Mouse (Mus musculus) A20 (cell line): ENCODE data around the gene Fzd10.

Source experiments
- DNase-seq: peaks from one replicate; pipeline ENCODE4 v3.0.0-alpha.2; 2011; ENCODE audit warnings: low read depth, low spot score

Fzd10 gene

GRCm38 (mm10) chr5:128601036-128602019 is 684 bp downstream of the Fzd10 start:
- no peak for DNase-seq

GRCm38 (mm10) chr5:128603693-128604092 is 3.0 kb downstream of the Fzd10 start:
- DNase-seq: no peak

GRCm38 (mm10) chr5:128606596-128606995 is 6.0 kb downstream of the Fzd10 start:
- DNase-seq: no peak

GRCm38 (mm10) chr5:128609091-128609490 is 8.4 kb downstream of the Fzd10 start:
- no peak for DNase-seq

- no peak for DNase-seq
Observed at GRCm38 (mm10) chr5:128617621-128618020, 17.0 kb downstream of the Fzd10 start.

- no peak for DNase-seq
Observed at GRCm38 (mm10) chr5:128619987-128620386, 19.3 kb downstream of the Fzd10 start.

- DNase-seq: no peak
Observed at GRCm38 (mm10) chr5:128620408-128620807, 19.8 kb downstream of the Fzd10 start.

- DNase-seq: no peak
Observed at GRCm38 (mm10) chr5:128627763-128628162, 27.1 kb downstream of the Fzd10 start.

- DNase-seq: no peak
Observed at GRCm38 (mm10) chr5:128636648-128637047, 36.0 kb downstream of the Fzd10 start.

- no peak for DNase-seq
Observed at GRCm38 (mm10) chr5:128637071-128638015, 36.7 kb downstream of the Fzd10 start.

GRCm38 (mm10) chr5:128638716-128639115 is 38.1 kb downstream of the Fzd10 start:
- DNase-seq: no peak

- DNase-seq: no peak
Observed at GRCm38 (mm10) chr5:128643065-128643464, 42.4 kb downstream of the Fzd10 start.

GRCm38 (mm10) chr5:128645720-128646119 is 45.1 kb downstream of the Fzd10 start:
- no peak for DNase-seq

GRCm38 (mm10) chr5:128646286-128646685 is 45.6 kb downstream of the Fzd10 start:
- DNase-seq: no peak

GRCm38 (mm10) chr5:128647221-128647730 is 46.6 kb downstream of the Fzd10 start:
- DNase-seq: no peak

GRCm38 (mm10) chr5:128649336-128649897 is 48.8 kb downstream of the Fzd10 start:
- no peak for DNase-seq
